Mouse (Mus musculus): ENCODE measurements around the gene Map4k4.

DNA sequence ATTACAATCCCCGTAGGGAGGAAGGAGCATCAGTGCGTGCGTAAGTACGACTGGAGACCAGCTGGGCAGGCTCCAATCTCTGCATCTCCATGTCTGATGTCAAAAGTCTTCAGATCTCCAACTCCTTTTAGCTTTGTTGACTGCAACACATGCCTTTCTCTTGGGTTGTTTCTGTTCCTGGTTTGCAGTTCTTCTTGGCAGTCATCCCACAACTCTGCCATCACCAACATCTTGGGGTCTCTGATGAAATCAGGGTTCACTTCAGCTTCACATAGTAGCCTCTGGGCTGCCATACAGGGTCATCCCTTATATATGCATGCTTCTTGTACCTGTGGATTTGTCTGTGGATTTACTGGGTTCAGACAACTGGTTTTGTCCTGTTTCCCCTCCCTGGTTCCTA, 15.4 kb downstream of the Map4k4 start:
- TF ChIP-seq CTCF (IDR thresholded peaks at IDR 0.05) (no peak), EP300 (IDR thresholded peaks at IDR 0.05) (no peak)

Measured in lung, postnatal 0 days (tissue).